18 mouse cellular contexts compared by ENCODE assay signal in the genomic region with DNA sequence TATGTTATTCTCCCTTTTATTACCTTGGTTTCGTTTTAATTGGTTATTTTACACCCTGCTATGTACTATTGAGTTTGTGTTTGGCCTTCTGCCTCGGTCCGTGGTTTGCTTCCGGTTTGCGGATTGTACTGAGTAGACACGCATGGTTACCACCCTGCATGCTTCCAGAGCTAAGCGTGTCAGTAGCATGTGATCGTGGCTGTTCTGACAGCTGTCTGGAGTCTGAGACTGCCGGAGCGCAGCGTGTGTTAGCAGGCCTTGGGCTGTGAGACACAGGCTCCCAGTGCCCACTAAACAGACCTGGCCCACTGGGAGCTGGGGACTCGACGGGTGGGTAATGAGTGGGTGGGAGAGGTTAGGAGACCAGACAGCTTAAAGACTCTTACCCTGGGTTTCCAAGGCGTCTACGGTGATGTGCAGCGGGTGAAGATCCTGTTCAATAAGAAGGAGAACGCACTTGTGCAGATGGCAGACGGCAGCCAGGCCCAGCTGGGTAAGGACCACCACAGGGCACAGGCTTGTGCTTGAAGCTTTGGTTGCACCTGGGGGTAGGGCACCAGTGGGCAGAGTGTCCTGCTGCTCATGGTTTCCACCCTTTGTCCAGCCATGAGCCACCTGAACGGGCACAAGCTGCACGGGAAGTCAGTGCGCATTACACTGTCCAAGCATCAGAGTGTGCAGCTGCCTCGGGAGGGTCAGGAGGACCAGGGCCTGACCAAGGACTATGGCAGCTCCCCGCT. TPM values are rescaled to one million over a fixed set of nuclear protein-coding genes. Genes with fewer than 3 reads are reported as not detected.
DNase-seq lines count a peak whose midpoint lies in the region; ATAC-seq and TF ChIP-seq lines count a peak whose summit lies in the region.
"Had no signal": no experiment of that assay in that cellular context is flagged by ENCODE, and none has a peak within 500 bp of the region (broad histone marks: within the 10 kb centered on the region; RNA-seq: fewer than 3 reads in every experiment).

No protein-coding gene starts in this region.

- TF ChIP-seq RAD21 in CH12.LX (IDR thresholded peaks at IDR 0.05; ENCODE audit: low read depth, low read length): no peak

- H3K4me3 ChIP-seq in forebrain, embryonic 15.5 days: no peak overlapping the region
- H3K4me3 ChIP-seq in forebrain, embryonic 11.5 days (ENCODE audit: low read depth, low read length): no peak overlapping the region
- no peak overlapping the region for H3K4me3 ChIP-seq in kidney, postnatal 0 days (replicated peaks; ENCODE audit: low read depth, low read length)
- no peak overlapping the region for H3K4me3 ChIP-seq in CH12.LX (replicated peaks in 1 of 3; ENCODE audit: low read depth in 2 of 3, low read length in 2 of 3, poor library complexity in 1 of 3)
- H3K4me3 ChIP-seq in intestine, postnatal 0 days (ENCODE audit: low read depth, low read length): no peak overlapping the region
- H3K4me3 ChIP-seq: forebrain, embryonic 12.5 days; neural tube, embryonic 12.5 days had no signal

- no peak for DNase-seq in forebrain, embryonic 11.5 days (ENCODE audit: low spot score)
- DNase-seq in kidney, postnatal 0 days (ENCODE audit: low spot score): no peak
- DNase-seq in kidney, postnatal 14 days: no peak
- no peak for DNase-seq in CH12.LX (ENCODE audit: extremely low read depth)
- DNase-seq in adrenal gland, adult 8-10 months: no peak
- no peak for DNase-seq in gastrocnemius, adult 18-20 months (ENCODE audit: low spot score)
- DNase-seq: gastrocnemius, postnatal 10 days; lung, adult 18-20 months; right cerebral cortex, adult 18-20 months; thymus, adult 18-20 months had no signal

- ATAC-seq in forebrain, embryonic 15.5 days (replicated peaks): no peak
- ATAC-seq in forebrain, embryonic 11.5 days (replicated peaks; ENCODE audit: low FRiP score): no peak
- no peak for ATAC-seq in kidney, postnatal 0 days (replicated peaks; ENCODE audit: low FRiP score, low read depth)
- no peak for ATAC-seq in intestine, postnatal 0 days
- ATAC-seq: activated CD4-positive, CD25-positive, alpha-beta regulatory T cell, adult 4 months; inflammation-experienced regulatory T-cells, adult 6 months had no signal

- 0 out of 2 replicates have a peak overlapping the region, but pooled peaks have one; percentile 17 for H3K27ac ChIP-seq in forebrain, embryonic 15.5 days (replicated peaks)
- H3K27ac ChIP-seq in forebrain, embryonic 11.5 days (ENCODE audit: low read depth, low read length): no peak overlapping the region
- H3K27ac ChIP-seq in kidney, postnatal 0 days: 0 out of 2 replicates have a peak overlapping the region, but pooled peaks have one; percentile 2
- no peak overlapping the region for H3K27ac ChIP-seq in CH12.LX (ENCODE audit: insufficient read depth, low read depth)
- H3K27ac ChIP-seq in intestine, postnatal 0 days (ENCODE audit: low read depth, low read length): 0 out of 2 replicates have a peak overlapping the region, but pooled peaks have one; percentile 36
- H3K27ac ChIP-seq: forebrain, embryonic 12.5 days; neural tube, embryonic 12.5 days had no signal

- peaks cover 40% of the 10 kb centered on the region for H3K4me1 ChIP-seq in forebrain, embryonic 15.5 days
- H3K4me1 ChIP-seq in forebrain, embryonic 11.5 days (replicated peaks; ENCODE audit: control insufficient read depth, insufficient read depth, low read length): peaks cover 12% of the 10 kb centered on the region
- peaks cover 37% of the 10 kb centered on the region for H3K4me1 ChIP-seq in kidney, postnatal 0 days (replicated peaks; ENCODE audit: insufficient read depth, low read length)
- H3K4me1 ChIP-seq in CH12.LX (ENCODE audit: control insufficient read depth in 1 of 2, insufficient read depth in 2 of 2): peaks cover 13 to 17% of the 10 kb centered on the region in 2 experiments
- no peaks in the 10 kb centered on the region for H3K4me1 ChIP-seq in intestine, postnatal 0 days (replicated peaks; ENCODE audit: control insufficient read depth, insufficient read depth, low read length)

- no peak for TF ChIP-seq CTCF in kidney, postnatal 0 days (IDR thresholded peaks at IDR 0.05; ENCODE audit: low read depth)
- TF ChIP-seq CTCF in CH12.LX (conservative IDR thresholded peaks at IDR 0.05 in 1 of 2, IDR thresholded peaks at IDR 0.05 in 1 of 2; ENCODE audit: low read depth in 2 of 2, low read length in 2 of 2): no peak
- TF ChIP-seq CTCF in intestine, postnatal 0 days (IDR thresholded peaks at IDR 0.05; ENCODE audit: low read depth): no peak

- no peak overlapping the region for H3K4me2 ChIP-seq in forebrain, embryonic 15.5 days (replicated peaks)
- H3K4me2 ChIP-seq in forebrain, embryonic 11.5 days (ENCODE audit: low read depth, low read length, severe bottlenecking): no peak overlapping the region
- H3K4me2 ChIP-seq in kidney, postnatal 0 days (ENCODE audit: low read length): no peak overlapping the region
- no peak overlapping the region for H3K4me2 ChIP-seq in CH12.LX (ENCODE audit: insufficient read depth, low read depth, poor library complexity, severe bottlenecking)
- no peak overlapping the region for H3K4me2 ChIP-seq in intestine, postnatal 0 days (replicated peaks; ENCODE audit: low read depth)
- H3K4me2 ChIP-seq: forebrain, embryonic 12.5 days; neural tube, embryonic 12.5 days had no signal

- peaks cover 79% of the 10 kb centered on the region for H3K36me3 ChIP-seq in forebrain, embryonic 15.5 days
- peaks cover 46% of the 10 kb centered on the region for H3K36me3 ChIP-seq in forebrain, embryonic 11.5 days (ENCODE audit: control insufficient read depth, insufficient read depth, low read length)
- peaks cover 56% of the 10 kb centered on the region for H3K36me3 ChIP-seq in kidney, postnatal 0 days (ENCODE audit: insufficient read depth, low read length)
- peaks cover 74 to 91% of the 10 kb centered on the region in 2 experiments for H3K36me3 ChIP-seq in CH12.LX (replicated peaks in 1 of 2; ENCODE audit: control insufficient read depth in 1 of 2, insufficient read depth in 1 of 2, low read length in 1 of 2)
- peaks cover 63% of the 10 kb centered on the region for H3K36me3 ChIP-seq in intestine, postnatal 0 days (ENCODE audit: control insufficient read depth, insufficient read depth)

- dilution Hi-C loops in CH12.LX (cut with MboI; ENCODE audit: extremely low pct_ligation_motif_present, extremely low pct_unique_long_range_greater_than_20kb, low sequenced_read_pairs): no loop called here

- TF ChIP-seq POLR2A in CH12.LX (IDR thresholded peaks at IDR 0.05; ENCODE audit: low read depth, low read length): no peak

- in situ Hi-C loops in CH12.LX (cut with MboI; ENCODE audit: low pct_ligation_motif_present, low pct_unique_long_range_greater_than_20kb, low sequenced_read_pairs): no loop called here

- no peaks in the 10 kb centered on the region for H3K27me3 ChIP-seq in forebrain, embryonic 15.5 days
- no peaks in the 10 kb centered on the region for H3K27me3 ChIP-seq in forebrain, embryonic 11.5 days (ENCODE audit: control insufficient read depth, insufficient read depth, low read length)
- no peaks in the 10 kb centered on the region for H3K27me3 ChIP-seq in kidney, postnatal 0 days (ENCODE audit: insufficient read depth, low read length)
- H3K27me3 ChIP-seq in CH12.LX (replicated peaks): no peaks in the 10 kb centered on the region
- H3K27me3 ChIP-seq in intestine, postnatal 0 days (replicated peaks; ENCODE audit: control insufficient read depth, insufficient read depth, low read length): no peaks in the 10 kb centered on the region
- H3K27me3 ChIP-seq: forebrain, embryonic 12.5 days; neural tube, embryonic 12.5 days had no signal

- no peaks in the 10 kb centered on the region for H3K9me3 ChIP-seq in forebrain, embryonic 15.5 days
- H3K9me3 ChIP-seq in forebrain, embryonic 11.5 days (ENCODE audit: control insufficient read depth, low read length): no peaks in the 10 kb centered on the region
- no peaks in the 10 kb centered on the region for H3K9me3 ChIP-seq in kidney, postnatal 0 days (replicated peaks; ENCODE audit: low read length)
- no peaks in the 10 kb centered on the region for H3K9me3 ChIP-seq in CH12.LX (replicated peaks; ENCODE audit: low read length)
- H3K9me3 ChIP-seq in intestine, postnatal 0 days (ENCODE audit: control insufficient read depth): no peaks in the 10 kb centered on the region
- H3K9me3 ChIP-seq: forebrain, embryonic 12.5 days; neural tube, embryonic 12.5 days had no signal

- peaks cover 34% of the 10 kb centered on the region for H3K79me2 ChIP-seq in CH12.LX (replicated peaks; ENCODE audit: control insufficient read depth, extremely low read depth, insufficient read depth, poor library complexity, severe bottlenecking)

- WGBS in forebrain, embryonic 15.5 days: 79% methylated on average over 23 of the region's 23 CpGs
- 90% methylated on average over 23 of the region's 23 CpGs for WGBS in forebrain, embryonic 11.5 days
- 71% methylated on average over 23 of the region's 23 CpGs for WGBS in kidney, postnatal 0 days
- WGBS in intestine, postnatal 0 days: 80% methylated on average over 23 of the region's 23 CpGs

- TF ChIP-seq EP300 in CH12.LX (IDR thresholded peaks at IDR 0.05; ENCODE audit: low read length): no peak

- no peak overlapping the region for H3K9ac ChIP-seq in forebrain, embryonic 15.5 days (replicated peaks)
- no peak overlapping the region for H3K9ac ChIP-seq in forebrain, embryonic 11.5 days (ENCODE audit: low read length)
- H3K9ac ChIP-seq in kidney, postnatal 0 days (ENCODE audit: low read depth, low read length): no peak overlapping the region
- no peak overlapping the region for H3K9ac ChIP-seq in CH12.LX (ENCODE audit: insufficient read depth, low read depth)
- H3K9ac ChIP-seq in intestine, postnatal 0 days (ENCODE audit: low read depth, low read length): no peak overlapping the region
- H3K9ac ChIP-seq: forebrain, embryonic 12.5 days; neural tube, embryonic 12.5 days had no signal

RNA-seq across cellular contexts. Expression of gene Ptbp1, which starts 8.0 kb away (rescaled TPM):
- 108 and 120 TPM in 2 replicates for polyA plus RNA-seq in forebrain, embryonic 15.5 days (2015; fragmentation: Nextera tagmentation; extraction: Ambion mirVana)
- 261 and 295 TPM in 2 replicates for polyA plus RNA-seq in forebrain, embryonic 11.5 days (2014; fragmentation: Nextera tagmentation; extraction: Ambion mirVana)
- polyA plus RNA-seq in kidney, postnatal 0 days (2015; fragmentation: Nextera tagmentation; extraction: Ambion mirVana): 220 and 238 TPM in 2 replicates
- total RNA-seq in CH12.LX (2012; rRNA removed): 252 and 284 TPM in 2 replicates
- 261 and 284 TPM in 2 replicates for total RNA-seq in CH12.LX (2014; rRNA removed)
- 482 and 497 TPM in 2 replicates for polyA plus RNA-seq in CH12.LX (2012; ENCODE audit: insufficient read length, low read depth)
- 86.9 and 92.2 TPM in 2 replicates for polyA plus RNA-seq in intestine, postnatal 0 days (2015; fragmentation: Nextera tagmentation; extraction: Ambion mirVana)
- 100 to 1,000 TPM; 249 to 275 (median 255) TPM for total RNA-seq in adrenal gland, adult 8-10 months (2022)
- total RNA-seq in gastrocnemius, adult 18-20 months (2021): 10 to 100 TPM; 12.7 to 22.7 TPM

RNA-seq across cellular contexts. Expression of gene Prtn3, which starts 12.1 kb away (rescaled TPM):
- polyA plus RNA-seq in forebrain, embryonic 15.5 days (2015; fragmentation: Nextera tagmentation; extraction: Ambion mirVana): 13.5 and 15.0 TPM in 2 replicates
- 13.0 and 13.3 TPM in 2 replicates for polyA plus RNA-seq in forebrain, embryonic 11.5 days (2014; fragmentation: Nextera tagmentation; extraction: Ambion mirVana)
- polyA plus RNA-seq in kidney, postnatal 0 days (2015; fragmentation: Nextera tagmentation; extraction: Ambion mirVana): 6.5 and 7.9 TPM in 2 replicates
- total RNA-seq in CH12.LX (2012; rRNA removed) (0.30 TPM in 1 of 2 replicates, not detected in the other), CH12.LX (2014; rRNA removed) (not detected in 2 replicates)
- polyA plus RNA-seq in CH12.LX (2012; ENCODE audit: insufficient read length, low read depth): 0.39 TPM in 1 of 2 replicates, not detected in the other
- 1.1 TPM in 2 replicates for polyA plus RNA-seq in intestine, postnatal 0 days (2015; fragmentation: Nextera tagmentation; extraction: Ambion mirVana)
- under 1 TPM in 1 of 4 experiments, not detected in 3; 0.35 TPM for total RNA-seq in adrenal gland, adult 8-10 months (2022)
- not detected for total RNA-seq in gastrocnemius, adult 18-20 months (2021)
- polyA plus RNA-seq: activated CD4-positive, CD25-positive, alpha-beta regulatory T cell, adult 4 months; C2C12; inflammation-experienced regulatory T-cells, adult 6 months had no signal

RNA-seq across cellular contexts. Expression of gene Plppr3, which starts 12.2 kb away (rescaled TPM):
- 405 and 410 TPM in 2 replicates for polyA plus RNA-seq in forebrain, embryonic 15.5 days (2015; fragmentation: Nextera tagmentation; extraction: Ambion mirVana)
- polyA plus RNA-seq in forebrain, embryonic 11.5 days (2014; fragmentation: Nextera tagmentation; extraction: Ambion mirVana): 131 and 146 TPM in 2 replicates
- polyA plus RNA-seq in kidney, postnatal 0 days (2015; fragmentation: Nextera tagmentation; extraction: Ambion mirVana): 37.0 and 41.5 TPM in 2 replicates
- total RNA-seq in CH12.LX (2012; rRNA removed) (0.47 and 0.55 TPM in 2 replicates), CH12.LX (2014; rRNA removed) (not detected in 2 replicates)
- polyA plus RNA-seq in CH12.LX (2012; ENCODE audit: insufficient read length, low read depth): 3.4 TPM in 2 replicates
- polyA plus RNA-seq in intestine, postnatal 0 days (2015; fragmentation: Nextera tagmentation; extraction: Ambion mirVana): 6.2 and 7.2 TPM in 2 replicates
- total RNA-seq in adrenal gland, adult 8-10 months (2022): 1 to 10 TPM; 1.7 to 4.3 (median 3.0) TPM
- total RNA-seq in gastrocnemius, adult 18-20 months (2021): under 1 TPM; 0.11 to 0.17 TPM

RNA-seq across cellular contexts. Expression of gene Elane, which starts 23.8 kb away (rescaled TPM):
- polyA plus RNA-seq in forebrain, embryonic 15.5 days (2015; fragmentation: Nextera tagmentation; extraction: Ambion mirVana): 0.19 TPM in 1 of 2 replicates, not detected in the other
- not detected in 2 replicates for polyA plus RNA-seq in forebrain, embryonic 11.5 days (2014; fragmentation: Nextera tagmentation; extraction: Ambion mirVana)
- polyA plus RNA-seq in kidney, postnatal 0 days (2015; fragmentation: Nextera tagmentation; extraction: Ambion mirVana): 0.14 TPM in 1 of 2 replicates, not detected in the other
- total RNA-seq in CH12.LX (2012; rRNA removed) (not detected in 2 replicates), CH12.LX (2014; rRNA removed) (not detected in 2 replicates)
- polyA plus RNA-seq in CH12.LX (2012; ENCODE audit: insufficient read length, low read depth): not detected in 2 replicates
- not detected in 2 replicates for polyA plus RNA-seq in intestine, postnatal 0 days (2015; fragmentation: Nextera tagmentation; extraction: Ambion mirVana)
- total RNA-seq in adrenal gland, adult 8-10 months (2022): not detected
- not detected for total RNA-seq in gastrocnemius, adult 18-20 months (2021)
- polyA plus RNA-seq: activated CD4-positive, CD25-positive, alpha-beta regulatory T cell, adult 4 months; C2C12; forebrain, embryonic 12.5 days; inflammation-experienced regulatory T-cells, adult 6 months had no signal

RNA-seq across cellular contexts. Expression of gene Cfd, which starts 28.4 kb away (rescaled TPM):
- polyA plus RNA-seq in forebrain, embryonic 15.5 days (2015; fragmentation: Nextera tagmentation; extraction: Ambion mirVana): not detected in 2 replicates
- not detected in 2 replicates for polyA plus RNA-seq in forebrain, embryonic 11.5 days (2014; fragmentation: Nextera tagmentation; extraction: Ambion mirVana)
- polyA plus RNA-seq in kidney, postnatal 0 days (2015; fragmentation: Nextera tagmentation; extraction: Ambion mirVana): 0.13 TPM in 1 of 2 replicates, not detected in the other
- not detected in 2 replicates for total RNA-seq in CH12.LX (2012; rRNA removed)
- not detected in 2 replicates for total RNA-seq in CH12.LX (2014; rRNA removed)
- polyA plus RNA-seq in CH12.LX (2012; ENCODE audit: insufficient read length, low read depth): 0.26 TPM in 1 of 2 replicates, not detected in the other
- polyA plus RNA-seq in intestine, postnatal 0 days (2015; fragmentation: Nextera tagmentation; extraction: Ambion mirVana): not detected in 2 replicates
- total RNA-seq in adrenal gland, adult 8-10 months (2022): 1,000 to 10,000 TPM in 2 of 4 experiments, 100 to 1,000 TPM in 2; 123 to 1,857 (median 821) TPM
- total RNA-seq in gastrocnemius, adult 18-20 months (2021): 100 to 1,000 TPM in 1 of 2 experiments, 10 to 100 TPM in 1; 46.0 to 111 TPM
- polyA plus RNA-seq: activated CD4-positive, CD25-positive, alpha-beta regulatory T cell, adult 4 months; C2C12; forebrain, embryonic 12.5 days; heart, embryonic 14.5 days; inflammation-experienced regulatory T-cells, adult 6 months; neural tube, embryonic 12.5 days had no signal

Comparison
In these comparisons a context has a peak if more than half of its experiments do, and no peak if none do; other contexts are left out.
1. H3K27ac ChIP-seq: peak in forebrain, embryonic 15.5 days (single experiment), kidney, postnatal 0 days (single experiment) and intestine, postnatal 0 days (single experiment); none in forebrain, embryonic 11.5 days (single experiment) and CH12.LX (single experiment).